Mouse (Mus musculus) left cerebral cortex, postnatal 4 days (tissue): ENCODE data around the gene App. TPM values are rescaled to one million over a fixed set of nuclear protein-coding genes. Genes with fewer than 3 reads are reported as not detected.

Experiments
- DNase-seq: peaks from one replicate; pipeline ENCODE4 v3.0.0-alpha.2; 2022
- intact Hi-C: fragments of 180-260 bp; cut with DNase I; formaldehyde crosslinking; loops from one replicate; pipeline ENCODE4 v1.15.1; 2025
- total RNA-seq, 2 experiments: library from RNA; stranded (reverse); gene quantifications; 2 replicates each; pipeline ENCODE4 v1.2.3; 2021

App gene
- total RNA-seq, 2 experiments from 2014 or later, result 652 to 726 TPM

GRCm38 (mm10) chr16:85152457-85152856, 21.1 kb downstream of the App start:
- intact Hi-C loops, result no loop called here
- DNase-seq, result no peak

DNA sequence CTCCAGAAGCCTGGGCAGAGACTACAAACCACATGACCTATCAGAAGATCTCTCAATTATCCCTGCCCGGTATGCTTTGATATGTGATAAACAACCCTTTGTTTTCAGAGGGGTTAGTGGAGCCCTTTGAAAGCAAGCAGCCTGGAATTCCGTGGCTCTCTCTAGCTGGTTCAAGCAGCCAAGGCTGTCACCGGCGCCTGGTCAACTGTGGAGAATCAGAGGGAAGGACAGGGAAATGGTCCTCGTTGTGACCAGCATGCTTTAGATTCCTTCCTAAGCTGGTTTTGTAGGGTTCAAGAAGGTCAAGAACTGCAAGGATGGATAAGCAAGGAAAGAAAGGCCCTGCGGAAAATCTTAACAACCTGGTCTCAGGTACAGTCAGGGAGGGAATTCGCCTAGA, 21.9 kb downstream of the App start:
- no peak for DNase-seq
- intact Hi-C loops, result no loop called here

GRCm38 (mm10) chr16:85150902-85151301, 22.7 kb downstream of the App start:
- no peak for DNase-seq
- intact Hi-C loops, result no loop called here

DNA sequence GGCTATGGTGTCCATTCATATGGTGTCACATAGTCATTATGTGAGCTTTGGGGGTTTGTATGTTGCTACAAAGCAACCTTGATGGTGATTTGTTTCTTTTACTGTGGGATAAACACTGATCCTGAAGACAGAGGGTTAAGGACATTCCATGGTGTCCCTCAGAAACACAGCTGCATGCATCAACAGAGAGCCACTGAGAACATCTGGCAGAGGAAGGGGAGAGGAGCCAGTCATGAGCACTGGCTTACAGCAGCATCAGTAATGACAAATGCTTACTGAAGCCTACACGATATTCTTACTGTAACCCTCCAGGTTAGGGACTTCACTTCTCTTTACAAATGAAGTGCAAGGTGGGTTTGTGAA, 24.1 kb downstream of the App start:
- intact Hi-C loops, result no loop called here
- no peak for DNase-seq

GRCm38 (mm10) chr16:85148615-85149508, 24.7 kb downstream of the App start:
- no peak for DNase-seq
- intact Hi-C loops, result no loop called here

DNA sequence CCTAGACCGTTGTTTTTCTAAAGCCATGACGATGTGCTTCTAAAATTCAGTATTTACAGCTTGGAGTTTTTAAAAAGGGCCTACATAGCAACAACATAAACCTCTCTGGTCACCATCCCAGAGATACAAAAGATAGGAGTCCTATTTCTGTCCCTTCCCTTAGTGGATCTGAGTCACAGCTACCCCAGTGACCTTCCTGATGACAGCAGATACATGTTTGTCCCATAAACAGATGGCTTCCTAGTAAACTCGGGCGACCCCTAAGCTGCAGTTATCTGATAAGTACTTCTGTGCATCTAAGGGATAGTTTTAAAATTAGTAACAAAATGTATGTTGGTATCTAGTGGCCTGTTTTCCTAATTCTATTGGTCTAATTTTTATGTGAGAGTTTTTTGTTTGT, 26.1 kb downstream of the App start:
- DNase-seq, result no peak
- intact Hi-C loops, result no loop called here

DNA sequence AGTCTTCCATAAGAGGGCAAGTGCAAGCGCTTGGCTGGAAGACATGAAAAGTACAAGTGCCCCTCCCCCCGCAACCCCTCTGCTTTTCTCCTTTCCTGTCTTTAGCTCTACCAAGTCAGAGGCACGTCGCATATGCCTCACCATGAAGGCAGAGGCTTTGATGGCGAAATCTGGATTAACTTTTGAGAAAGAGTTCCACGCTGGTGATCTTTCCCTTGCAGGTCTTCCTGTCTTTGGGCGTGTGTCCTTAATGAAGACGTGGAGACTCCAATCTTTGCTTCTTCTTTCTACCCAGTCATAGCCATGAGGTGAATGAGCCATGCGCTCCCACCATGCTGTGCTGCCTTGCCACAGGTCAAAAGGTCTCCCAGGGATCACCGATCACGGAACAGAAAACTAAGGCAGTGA, 27.8 kb downstream of the App start:
- DNase-seq, result peak; percentile 27
- intact Hi-C loops, result no loop called here

- intact Hi-C loops, result no loop called here
- no peak for DNase-seq
These were observed 28.2 kb downstream of the App start for GRCm38 (mm10) chr16:85145369-85145768.

GRCm38 (mm10) chr16:85144401-85144800, 29.2 kb downstream of the App start:
- intact Hi-C loops, result no loop called here
- DNase-seq, result no peak

DNA sequence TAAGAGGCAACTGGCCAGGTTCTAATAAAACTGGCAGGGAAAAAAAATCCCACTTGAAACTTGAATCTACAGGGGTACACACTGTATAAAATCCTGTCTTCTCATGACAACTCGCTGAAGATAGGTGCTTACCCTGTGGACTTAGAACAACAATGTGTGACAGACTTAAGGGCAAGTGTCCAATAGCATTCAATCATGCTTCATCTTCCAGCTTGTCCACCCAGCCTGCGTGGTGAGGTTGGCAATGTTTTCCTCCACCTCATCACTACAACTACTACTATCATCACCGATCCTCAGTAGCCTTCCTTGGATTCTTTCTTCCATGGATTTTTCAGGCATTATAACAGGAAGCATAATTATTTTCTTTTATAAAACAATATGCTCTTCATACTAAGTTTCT, 29.7 kb downstream of the App start:
- intact Hi-C loops, result no loop called here
- no peak for DNase-seq

DNA sequence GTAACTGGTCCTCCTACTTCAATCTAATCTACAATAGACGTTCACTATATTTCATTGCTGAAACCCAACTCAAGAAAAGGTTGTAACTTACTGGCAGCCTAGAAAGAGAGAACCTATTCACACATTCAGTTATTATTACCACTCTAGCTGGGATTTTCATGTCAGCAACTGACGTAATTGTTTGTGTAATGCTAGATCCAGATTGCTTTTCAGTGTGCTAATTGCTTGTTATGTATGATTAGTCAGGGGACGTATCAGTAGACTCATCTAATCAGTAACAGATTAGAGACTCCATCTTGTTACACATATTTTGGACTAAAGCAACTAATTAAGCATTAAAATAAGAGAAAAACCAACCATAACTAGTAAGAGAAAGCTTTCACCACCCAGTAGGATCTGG, 30.4 kb downstream of the App start:
- intact Hi-C loops, result no loop called here
- DNase-seq, result no peak

GRCm38 (mm10) chr16:85141404-85141803, 32.2 kb downstream of the App start:
- DNase-seq, result no peak
- intact Hi-C loops, result no loop called here

- no peak for DNase-seq
- intact Hi-C loops, result no loop called here
These were observed 34.4 kb downstream of the App start for GRCm38 (mm10) chr16:85139178-85139604.

DNA sequence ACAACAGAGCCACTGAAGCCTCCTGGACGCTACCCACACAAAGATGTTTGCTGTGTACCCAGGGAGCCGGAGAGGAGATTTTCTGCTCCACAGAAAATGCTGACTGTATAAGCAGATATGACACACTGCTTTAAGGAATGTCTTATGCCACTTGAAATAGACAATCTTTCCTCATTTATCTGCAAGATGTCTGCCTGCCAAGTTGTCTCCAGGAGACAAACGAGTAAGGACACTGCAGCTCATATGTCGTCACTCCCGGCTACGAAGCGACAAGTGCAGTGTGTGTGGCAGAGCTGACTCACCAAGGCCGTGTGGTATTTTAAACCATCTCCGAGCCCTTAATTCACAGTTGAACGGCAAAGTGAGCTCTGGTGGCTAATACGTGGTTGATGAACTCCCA, 36.2 kb downstream of the App start:
- intact Hi-C loops, result no loop called here
- DNase-seq, result no peak

DNA sequence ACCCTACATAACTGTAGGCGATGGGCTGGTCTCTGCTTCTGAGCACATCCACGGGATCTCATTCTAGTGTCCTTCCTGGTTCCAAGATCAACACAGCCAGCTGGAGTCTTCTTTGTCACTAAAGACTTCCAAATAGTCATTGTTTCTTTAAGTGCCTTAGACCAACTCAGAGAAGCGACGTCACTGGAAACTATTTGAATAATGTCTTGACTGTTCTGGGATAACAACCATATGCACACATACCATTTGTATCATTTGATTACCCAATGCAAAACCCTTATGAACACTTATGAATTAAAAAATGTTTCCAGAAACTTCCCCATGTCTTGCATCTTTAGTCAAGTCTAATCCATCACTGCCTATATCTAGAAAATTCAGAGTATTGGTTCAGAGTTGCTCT, 37.5 kb downstream of the App start:
- DNase-seq, result no peak
- intact Hi-C loops, result no loop called here

GRCm38 (mm10) chr16:85133468-85133881, 40.1 kb downstream of the App start:
- intact Hi-C loops, result no loop called here

DNA sequence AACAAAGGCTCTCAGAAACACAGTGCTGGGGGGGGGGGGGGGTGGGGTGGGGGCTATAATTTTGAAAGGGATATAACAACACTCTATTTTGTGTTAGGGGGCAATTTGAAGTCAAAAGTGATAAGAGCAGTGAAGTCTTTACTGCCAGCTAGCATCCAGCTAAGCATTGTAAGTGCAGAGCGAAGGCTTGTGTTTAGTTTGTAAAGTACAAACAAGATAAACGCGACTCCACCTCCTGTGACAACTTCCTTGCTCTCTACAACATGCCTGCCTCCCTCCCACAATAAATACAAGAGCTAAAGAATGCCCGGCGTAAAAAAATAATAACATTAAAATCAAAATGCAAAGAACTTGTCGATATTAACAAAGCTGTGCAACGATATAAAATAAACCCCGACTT, 40.5 kb downstream of the App start:
- intact Hi-C loops, result no loop called here
- DNase-seq, result no peak

More at GRCm38 (mm10) chr16:85133468-85133881, 40.1 kb downstream of the App start:
- DNase-seq, result no peak

DNA sequence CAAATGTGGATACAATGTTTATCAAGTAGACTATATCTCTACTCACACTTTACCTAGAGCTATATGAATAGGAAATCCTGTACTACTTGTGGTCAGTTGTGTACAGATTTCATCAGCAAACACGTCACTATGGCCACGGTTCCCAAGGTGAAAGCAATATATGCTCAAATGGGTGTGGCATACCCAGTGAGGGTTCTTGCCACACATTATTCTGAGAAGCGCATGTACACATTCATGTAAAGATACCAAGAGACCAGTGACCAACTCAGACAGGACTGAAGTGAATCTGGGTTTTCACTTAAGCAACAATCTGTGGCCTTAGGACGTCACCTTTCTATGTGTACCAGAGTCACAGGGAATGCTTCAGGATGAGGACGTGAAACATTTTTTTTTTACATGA, 41.4 kb downstream of the App start:
- intact Hi-C loops, result no loop called here
- no peak for DNase-seq

- DNase-seq, result no peak
- intact Hi-C loops, result no loop called here
These were observed 42.6 kb downstream of the App start for GRCm38 (mm10) chr16:85130861-85131556.

- intact Hi-C loops, result no loop called here
These were observed 44.6 kb downstream of the App start for GRCm38 (mm10) chr16:85128693-85129657.

GRCm38 (mm10) chr16:85128347-85128664, 45.3 kb downstream of the App start:
- peak; percentile 51 for DNase-seq
- intact Hi-C loops, result no loop called here

More at GRCm38 (mm10) chr16:85128693-85129657, 44.6 kb downstream of the App start:
- no peak for DNase-seq
